Mouse (Mus musculus): ENCODE measurements at regions not wholly inside any gene's neighbourhood (a gene's known extent, or its start where the extent isn't known, plus 50 kb on each side); places are given as distances from the start of the nearest gene placed in this dataset.

DNA sequence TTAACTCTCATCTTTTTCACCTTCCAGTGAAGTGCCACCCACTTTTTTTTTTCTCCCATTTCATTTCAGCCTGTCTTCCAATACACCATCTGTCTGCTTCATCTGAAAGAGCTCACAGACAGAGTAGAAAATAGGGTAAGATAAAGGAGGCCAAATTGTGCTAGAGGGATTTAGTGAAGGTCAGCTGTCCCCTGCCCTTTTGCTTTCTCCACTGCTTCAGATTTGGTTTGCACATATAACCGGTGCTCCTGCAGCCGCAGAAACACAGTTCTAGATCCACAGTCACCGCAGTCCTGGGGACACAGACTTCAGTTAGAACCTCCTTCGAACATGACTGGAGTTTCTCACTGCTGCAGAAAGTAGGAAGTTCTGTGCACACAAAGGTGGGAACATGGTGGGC, 126.4 kb upstream of the Cnr1 start:
- TF ChIP-seq CTCF (IDR thresholded peaks at IDR 0.05; ENCODE audit: insufficient read depth, low read length) (no peak), POLR2A (IDR thresholded peaks at IDR 0.05; ENCODE audit: borderline replicate concordance, extremely low read depth, low read depth, low read length) (no peak)
